Mouse (Mus musculus): ENCODE data around the gene Pcsk4.

The Pcsk4 gene

GRCm38 (mm10) chr10:80329273-80330081 is at the start of gene Pcsk4, which contains the start of gene Reep6:
Pcsk4 (minus strand) TSS chr10:80329498.
Reep6 (plus strand) TSS chr10:80329953.
- peak; percentile 97 for DNase-seq (ENCODE audit: low spot score)

GRCm38 (mm10) chr10:80377716-80378115 is 48.4 kb upstream of the Pcsk4 start:
- no peak for DNase-seq (ENCODE audit: low spot score)

GRCm38 (mm10) chr10:80376160-80376559 is 46.9 kb upstream of the Pcsk4 start:
- DNase-seq (ENCODE audit: low spot score): peak; percentile 91

- DNase-seq (ENCODE audit: low spot score): peak; percentile 73
Measured at GRCm38 (mm10) chr10:80374063-80374462, 44.8 kb upstream of the Pcsk4 start.

- no peak for DNase-seq (ENCODE audit: low spot score)
Measured at GRCm38 (mm10) chr10:80372706-80373105, 43.4 kb upstream of the Pcsk4 start.

GRCm38 (mm10) chr10:80371983-80372382 is 42.7 kb upstream of the Pcsk4 start:
- no peak for DNase-seq (ENCODE audit: low spot score)

GRCm38 (mm10) chr10:80371411-80371966 is 42.2 kb upstream of the Pcsk4 start:
- no peak for DNase-seq (ENCODE audit: low spot score)

- DNase-seq (ENCODE audit: low spot score): no peak
Measured at GRCm38 (mm10) chr10:80369995-80370747, 40.9 kb upstream of the Pcsk4 start.

- no peak for DNase-seq (ENCODE audit: low spot score)
Measured at GRCm38 (mm10) chr10:80368392-80368791, 39.1 kb upstream of the Pcsk4 start.

- DNase-seq (ENCODE audit: low spot score): no peak
Measured at GRCm38 (mm10) chr10:80367954-80368353, 38.7 kb upstream of the Pcsk4 start.

GRCm38 (mm10) chr10:80365736-80366135 is 36.4 kb upstream of the Pcsk4 start:
- DNase-seq (ENCODE audit: low spot score): no peak

- DNase-seq (ENCODE audit: low spot score): no peak
Measured at GRCm38 (mm10) chr10:80363734-80364133, 34.4 kb upstream of the Pcsk4 start.

GRCm38 (mm10) chr10:80357994-80358639 is 28.8 kb upstream of the Pcsk4 start:
- DNase-seq (ENCODE audit: low spot score): no peak

- no peak for DNase-seq (ENCODE audit: low spot score)
Measured at GRCm38 (mm10) chr10:80357336-80357735, 28.0 kb upstream of the Pcsk4 start.

GRCm38 (mm10) chr10:80356737-80357136 is 27.4 kb upstream of the Pcsk4 start:
- DNase-seq (ENCODE audit: low spot score): no peak

GRCm38 (mm10) chr10:80356001-80356682 is 26.8 kb upstream of the Pcsk4 start, which contains the start of gene Plk5:
Plk5 (plus strand) TSS chr10:80356459.
- DNase-seq (ENCODE audit: low spot score): no peak

- DNase-seq (ENCODE audit: low spot score): no peak
Measured at GRCm38 (mm10) chr10:80355431-80355830, 26.1 kb upstream of the Pcsk4 start.

- DNase-seq (ENCODE audit: low spot score): no peak
Measured at GRCm38 (mm10) chr10:80352727-80353126, 23.4 kb upstream of the Pcsk4 start.

- no peak for DNase-seq (ENCODE audit: low spot score)
Measured at GRCm38 (mm10) chr10:80351896-80352295, 22.6 kb upstream of the Pcsk4 start.

- peak; percentile 87 for DNase-seq (ENCODE audit: low spot score)
Measured at GRCm38 (mm10) chr10:80350292-80350691, 21.0 kb upstream of the Pcsk4 start.

- no peak for DNase-seq (ENCODE audit: low spot score)
Measured at GRCm38 (mm10) chr10:80348981-80349380, 19.7 kb upstream of the Pcsk4 start.

Data from c-Kit-positive CD71-positive TER-119-positive erythroid progenitor cells, embryonic 14.5 days (primary cell).